Mouse (Mus musculus): Measurements from ENCODE around the gene Srsf10. TPM values are rescaled to one million over a fixed set of nuclear protein-coding genes. Genes with fewer than 3 reads are reported as not detected.

Gene Srsf10
- total and polyA plus RNA-seq, 3 experiments, result 241 to 418 (median 299) TPM

DNA sequence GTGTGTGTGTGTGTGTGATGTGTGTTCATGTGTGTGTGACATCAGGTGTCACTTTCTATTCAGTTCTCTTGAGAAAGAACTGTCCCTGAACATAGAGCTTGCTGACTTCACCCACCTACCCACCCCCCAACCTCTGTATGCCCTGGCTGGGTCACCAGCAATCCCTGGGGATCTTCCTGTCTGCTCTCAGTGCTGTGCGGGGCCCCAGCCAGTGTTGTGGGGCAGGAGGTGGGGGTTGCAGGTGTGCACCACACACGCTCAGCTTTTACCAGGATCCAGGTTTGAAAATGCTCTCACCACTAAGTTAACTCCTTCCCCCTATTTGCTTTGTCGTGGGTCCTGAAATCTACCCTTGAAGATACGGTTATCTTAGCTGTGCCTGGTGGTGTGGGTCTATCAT, 30.6 kb downstream of the Srsf10 start:
- Histone ChIP-seq H3K9me3 (replicated peaks) (no peaks in the 10 kb centered on the region; the same call in 1 of the 2 replicates), H3K4me1 (ENCODE audit: insufficient read depth, low read depth, low read length) (peaks cover 28% of the 10 kb centered on the region), H3K4me3 (ENCODE audit: low read depth, low read length) (no peak overlapping the region), H3K27me3 (ENCODE audit: insufficient read depth, low read length) (peaks cover 47% of the 10 kb centered on the region), H3K36me3 (replicated peaks) (no peaks in the 10 kb centered on the region)
- ATAC-seq (ENCODE audit: extremely low read depth, insufficient number of reproducible peaks, low FRiP score, poor library complexity, severe bottlenecking) (no peak), DNase-seq (ENCODE audit: low spot score) (no peak)
- TF ChIP-seq CTCF (IDR thresholded peaks at IDR 0.05; ENCODE audit: low read depth, low read length), result no peak

DNA sequence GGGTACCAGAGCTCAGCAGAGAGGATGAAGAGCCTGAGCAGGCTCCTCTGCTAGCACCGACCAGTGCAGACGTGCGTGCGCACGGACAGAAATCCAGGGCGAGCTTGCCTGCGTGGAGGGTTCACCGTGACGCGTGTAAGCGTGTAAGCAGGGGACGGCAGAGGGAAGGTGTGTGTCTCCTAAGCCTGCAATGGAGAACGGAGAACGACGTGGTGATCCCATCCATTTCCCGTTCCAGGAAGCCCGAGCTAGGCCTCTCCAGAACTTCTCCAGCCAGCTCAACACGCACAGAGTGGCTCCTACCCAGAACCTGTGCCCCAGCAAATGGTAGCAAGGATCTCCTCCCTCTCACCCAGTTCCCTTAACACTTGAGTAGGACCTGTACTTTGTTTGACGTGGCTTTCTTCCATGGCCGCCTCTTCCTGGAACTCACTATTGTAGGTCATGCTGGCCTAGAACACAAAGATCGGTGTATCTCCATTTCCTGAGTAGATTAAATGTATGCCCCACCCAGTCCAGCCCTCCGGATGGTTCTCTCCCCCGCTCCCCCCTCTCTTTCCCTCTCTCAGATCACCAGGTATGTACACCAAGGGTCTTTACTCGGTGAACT, 33.0 kb downstream of the Srsf10 start:
- Histone ChIP-seq H3K9me3 (replicated peaks) (peaks cover 2% of the 10 kb centered on the region; the same call in 1 of the 2 replicates), H3K27me3 (ENCODE audit: insufficient read depth, low read length) (peaks cover 26% of the 10 kb centered on the region), H3K36me3 (replicated peaks) (no peaks in the 10 kb centered on the region), H3K4me3 (ENCODE audit: low read depth, low read length) (no peak overlapping the region), H3K4me1 (ENCODE audit: insufficient read depth, low read depth, low read length) (peaks cover 41% of the 10 kb centered on the region)
- ATAC-seq (ENCODE audit: extremely low read depth, insufficient number of reproducible peaks, low FRiP score, poor library complexity, severe bottlenecking) (no peak), DNase-seq (ENCODE audit: low spot score) (no peak)
- TF ChIP-seq GATA2 (IDR thresholded peaks at IDR 0.05; ENCODE audit: borderline replicate concordance, low read depth, low read length) (no peak), TAL1 (conservative IDR thresholded peaks at IDR 0.05; ENCODE audit: low read depth, low read length) (no peak), GATA1 (IDR thresholded peaks at IDR 0.05; ENCODE audit: borderline replicate concordance, low read length) (no peak), POLR2AphosphoS5 (IDR thresholded peaks at IDR 0.05; ENCODE audit: insufficient replicate concordance, low read depth, low read length) (no peak), CTCF (IDR thresholded peaks at IDR 0.05; ENCODE audit: low read depth, low read length) (no peak)

DNA sequence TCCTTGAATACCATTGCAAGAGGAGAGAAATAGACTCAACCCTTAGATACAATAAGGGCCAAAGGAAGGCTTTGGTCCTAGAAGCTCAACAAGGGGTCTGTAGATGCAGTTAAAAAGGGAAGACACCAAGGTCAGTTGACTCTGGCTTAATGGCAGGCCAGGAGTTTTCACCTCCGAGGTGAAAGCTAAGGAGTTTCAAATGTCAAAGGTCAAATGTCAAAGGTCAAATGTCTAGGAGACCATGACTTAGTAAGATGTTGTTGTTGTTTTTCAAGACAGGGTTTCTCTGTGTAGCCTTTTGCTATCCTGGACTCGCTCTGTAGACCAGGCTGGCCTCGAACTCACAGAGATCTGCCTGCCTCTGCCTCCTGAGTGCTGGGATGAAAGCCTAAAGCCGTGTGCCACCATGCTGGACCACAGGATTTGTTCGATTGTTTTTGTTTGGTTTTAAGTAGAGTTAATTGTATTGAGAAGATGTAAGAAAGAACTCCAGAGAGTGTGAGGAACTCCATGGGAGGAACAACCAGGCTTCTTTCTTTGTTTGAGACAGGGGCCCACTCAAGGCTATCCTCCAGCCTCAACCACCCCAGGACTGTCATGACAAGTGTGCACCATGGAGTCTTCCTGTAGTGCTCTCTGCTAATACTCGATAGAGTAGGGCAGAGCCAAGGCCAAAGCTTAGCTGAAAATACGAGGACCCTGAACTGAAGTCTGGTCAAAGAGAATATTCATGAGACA, 33.8 kb downstream of the Srsf10 start:
- peaks cover 3% of the 10 kb centered on the region; the same call in 1 of the 2 replicates for H3K9me3 ChIP-seq (replicated peaks)
- DNase-seq (ENCODE audit: low spot score) (no peak), ATAC-seq (ENCODE audit: extremely low read depth, insufficient number of reproducible peaks, low FRiP score, poor library complexity, severe bottlenecking) (no peak)
- peaks cover 38% of the 10 kb centered on the region for H3K4me1 ChIP-seq (ENCODE audit: insufficient read depth, low read depth, low read length)
- TF ChIP-seq GATA2 (IDR thresholded peaks at IDR 0.05; ENCODE audit: borderline replicate concordance, low read depth, low read length), result no peak
- no peak for TF ChIP-seq GATA1 (IDR thresholded peaks at IDR 0.05; ENCODE audit: borderline replicate concordance, low read length)
- TF ChIP-seq CTCF (IDR thresholded peaks at IDR 0.05; ENCODE audit: low read depth, low read length), result no peak
- no peak for TF ChIP-seq POLR2AphosphoS5 (IDR thresholded peaks at IDR 0.05; ENCODE audit: insufficient replicate concordance, low read depth, low read length)
- TF ChIP-seq TAL1 (conservative IDR thresholded peaks at IDR 0.05; ENCODE audit: low read depth, low read length), result no peak
- H3K4me3 ChIP-seq (ENCODE audit: low read depth, low read length), result no peak overlapping the region
- peaks cover 21% of the 10 kb centered on the region for H3K27me3 ChIP-seq (ENCODE audit: insufficient read depth, low read length)
- no peaks in the 10 kb centered on the region for H3K36me3 ChIP-seq (replicated peaks)

DNA sequence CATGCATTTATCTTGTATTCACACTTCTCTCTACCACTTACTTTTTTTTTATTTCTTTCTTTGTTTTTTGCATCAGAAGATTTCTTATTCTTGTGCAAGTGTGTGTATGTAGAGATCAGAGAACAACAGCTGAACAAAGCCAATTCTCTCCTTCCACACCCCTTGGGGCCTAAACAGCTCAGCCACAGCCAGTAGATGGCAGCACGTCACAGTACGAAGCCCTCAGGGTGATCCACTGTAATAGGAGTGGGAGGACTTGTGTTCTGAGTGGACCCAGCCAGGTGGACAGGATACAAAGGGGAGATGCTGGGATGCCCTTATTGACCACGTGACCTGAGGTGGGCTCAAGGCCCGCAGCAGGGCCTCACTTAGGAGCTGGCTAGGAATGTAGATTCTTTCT, 34.3 kb downstream of the Srsf10 start:
- peaks cover 4% of the 10 kb centered on the region; the same call in 1 of the 2 replicates for H3K9me3 ChIP-seq (replicated peaks)
- ATAC-seq (ENCODE audit: extremely low read depth, insufficient number of reproducible peaks, low FRiP score, poor library complexity, severe bottlenecking) (peak; percentile 34; the same call in 1 of the 2 replicates), DNase-seq (ENCODE audit: low spot score) (peak; percentile 52)
- peak; percentile 61 for TF ChIP-seq CTCF (IDR thresholded peaks at IDR 0.05; ENCODE audit: low read depth, low read length)
- no peak for TF ChIP-seq TAL1 (conservative IDR thresholded peaks at IDR 0.05; ENCODE audit: low read depth, low read length)
- H3K36me3 ChIP-seq (replicated peaks), result no peaks in the 10 kb centered on the region
- no peak overlapping the region for H3K4me3 ChIP-seq (ENCODE audit: low read depth, low read length)
- H3K4me1 ChIP-seq (ENCODE audit: insufficient read depth, low read depth, low read length), result peaks cover 42% of the 10 kb centered on the region
- H3K27me3 ChIP-seq (ENCODE audit: insufficient read depth, low read length), result peaks cover 16% of the 10 kb centered on the region

DNA sequence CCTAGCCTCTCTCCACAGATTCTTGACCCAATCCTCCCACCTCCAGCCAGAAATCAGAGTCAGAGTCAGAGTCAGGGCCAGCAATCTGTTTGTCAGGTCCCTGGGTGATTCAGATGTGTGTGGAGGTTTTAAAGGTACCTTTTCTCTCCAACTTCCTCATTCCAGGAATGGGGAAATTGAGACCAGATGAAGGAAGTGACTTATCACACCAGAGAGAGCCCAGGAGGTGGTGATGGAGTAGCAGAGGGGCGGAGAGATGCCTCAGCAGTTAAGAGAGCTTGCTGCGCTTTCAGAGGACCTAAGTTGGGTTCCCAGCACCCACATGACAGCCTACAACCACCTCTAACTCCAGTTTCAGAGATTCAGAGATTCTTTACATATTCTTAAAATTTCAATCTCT, 36.0 kb downstream of the Srsf10 start:
- TF ChIP-seq POLR2AphosphoS5 (IDR thresholded peaks at IDR 0.05; ENCODE audit: insufficient replicate concordance, low read depth, low read length) (no peak), GATA2 (IDR thresholded peaks at IDR 0.05; ENCODE audit: borderline replicate concordance, low read depth, low read length) (no peak), TAL1 (conservative IDR thresholded peaks at IDR 0.05; ENCODE audit: low read depth, low read length) (peak; percentile 26; the same call in 1 of the 2 replicates), GATA1 (IDR thresholded peaks at IDR 0.05; ENCODE audit: borderline replicate concordance, low read length) (no peak), CTCF (IDR thresholded peaks at IDR 0.05; ENCODE audit: low read depth, low read length) (no peak)
- ATAC-seq (ENCODE audit: extremely low read depth, insufficient number of reproducible peaks, low FRiP score, poor library complexity, severe bottlenecking), result no peak

DNA sequence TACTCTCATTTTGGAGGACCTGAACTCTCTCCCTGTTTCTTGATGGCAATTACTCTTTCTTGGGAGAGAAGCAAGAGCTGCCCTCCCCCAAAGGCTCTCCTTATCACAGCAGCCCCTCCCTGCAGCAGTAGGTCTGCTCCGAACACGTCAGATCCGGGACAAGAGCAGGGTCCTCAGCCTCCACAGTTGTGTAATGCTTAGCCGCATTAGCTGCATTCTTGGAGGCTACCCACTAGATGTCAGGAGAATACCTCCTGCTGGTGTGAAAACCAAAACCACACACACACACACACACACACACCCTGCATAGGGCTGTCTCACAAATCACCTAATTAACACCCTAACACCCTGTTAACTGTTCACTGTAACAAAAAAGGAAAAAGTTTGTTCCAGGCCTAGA, 37.3 kb downstream of the Srsf10 start:
- TF ChIP-seq POLR2AphosphoS5 (IDR thresholded peaks at IDR 0.05; ENCODE audit: insufficient replicate concordance, low read depth, low read length) (no peak), GATA1 (IDR thresholded peaks at IDR 0.05; ENCODE audit: borderline replicate concordance, low read length) (no peak), CTCF (IDR thresholded peaks at IDR 0.05; ENCODE audit: low read depth, low read length) (no peak), TAL1 (conservative IDR thresholded peaks at IDR 0.05; ENCODE audit: low read depth, low read length) (no peak), GATA2 (IDR thresholded peaks at IDR 0.05; ENCODE audit: borderline replicate concordance, low read depth, low read length) (no peak)
- H3K36me3 ChIP-seq (replicated peaks), result no peaks in the 10 kb centered on the region
- ATAC-seq (ENCODE audit: extremely low read depth, insufficient number of reproducible peaks, low FRiP score, poor library complexity, severe bottlenecking), result no peak
- peaks cover 4% of the 10 kb centered on the region; the same call in 1 of the 2 replicates for H3K9me3 ChIP-seq (replicated peaks)
- no peak overlapping the region for H3K4me3 ChIP-seq (ENCODE audit: low read depth, low read length)
- peaks cover 4% of the 10 kb centered on the region; the same call in 1 of the 2 replicates for H3K27me3 ChIP-seq (ENCODE audit: insufficient read depth, low read length)
- no peak for DNase-seq (ENCODE audit: low spot score)
- H3K4me1 ChIP-seq (ENCODE audit: insufficient read depth, low read depth, low read length), result peaks cover 65% of the 10 kb centered on the region

More for the DNA sequence above, 36.0 kb downstream of the Srsf10 start:
- H3K27me3 ChIP-seq (ENCODE audit: insufficient read depth, low read length), result peaks cover 4% of the 10 kb centered on the region; the same call in 1 of the 2 replicates
- no peaks in the 10 kb centered on the region for H3K36me3 ChIP-seq (replicated peaks)
- peaks cover 52% of the 10 kb centered on the region for H3K4me1 ChIP-seq (ENCODE audit: insufficient read depth, low read depth, low read length)
- no peak overlapping the region for H3K4me3 ChIP-seq (ENCODE audit: low read depth, low read length)
- peaks cover 4% of the 10 kb centered on the region; the same call in 1 of the 2 replicates for H3K9me3 ChIP-seq (replicated peaks)
- no peak for DNase-seq (ENCODE audit: low spot score)
